Mouse (Mus musculus) stomach, postnatal 0 days (tissue): Measurements from ENCODE around the gene Cacna1h. TPM values are rescaled to one million over a fixed set of nuclear protein-coding genes. Genes with fewer than 3 reads are reported as not detected.

ENCODE experiments used
- ATAC-seq: fragments of 200-750 bp; cut with Nextera tagmentation; 2 replicates; pipeline ENCODE4 v1.8.0; 2017; ENCODE audit not compliant: low FRiP score, low TSS enrichment
- DNase-seq: peaks from one replicate; pipeline ENCODE4 v3.0.0-alpha.2; 2016; ENCODE audit warnings: low spot score
- H3K27ac ChIP-seq: fragments of 300-500 bp; sonication (generic); replicated peaks from 2 replicates; pipeline ENCODE4 v1.5.1; 2014; ENCODE audit warnings: mild to moderate bottlenecking, control low read depth
- H3K27me3 ChIP-seq: fragments of 300-500 bp; sonication (generic); 2 replicates; pipeline ENCODE4 v1.6.1; 2014; ENCODE audit warnings: low read length; ENCODE audit not compliant: control insufficient read depth, insufficient read depth
- H3K36me3 ChIP-seq: fragments of 300-500 bp; sonication (generic); 2 replicates; pipeline ENCODE4 v1.6.1; 2014; ENCODE audit warnings: low read length, mixed read lengths; ENCODE audit not compliant: control insufficient read depth, insufficient read depth
- H3K4me1 ChIP-seq: fragments of 300-500 bp; sonication (generic); replicated peaks from 2 replicates; pipeline ENCODE4 v1.6.1; 2014; ENCODE audit warnings: antibody characterized with exemption; ENCODE audit not compliant: control insufficient read depth, insufficient read depth
- H3K4me2 ChIP-seq: fragments of 300-500 bp; sonication (generic); replicated peaks from 2 replicates; pipeline ENCODE4 v1.6.1; 2014; ENCODE audit warnings: low read depth, mild to moderate bottlenecking, control low read depth, moderate library complexity
- H3K4me3 ChIP-seq: fragments of 300-500 bp; sonication (generic); 2 replicates; pipeline ENCODE4 v1.5.1; 2014; ENCODE audit warnings: low read depth, low read length, control low read depth
- H3K9ac ChIP-seq: fragments of 300-500 bp; sonication (generic); 2 replicates; pipeline ENCODE4 v1.6.1; 2014; ENCODE audit warnings: mild to moderate bottlenecking, low read length, control low read depth, mixed read lengths
- H3K9me3 ChIP-seq: fragments of 300-500 bp; sonication (generic); 2 replicates; pipeline ENCODE4 v1.6.1; 2016; ENCODE audit warnings: low read length; ENCODE audit not compliant: control insufficient read depth
- CTCF ChIP-seq: IDR thresholded peaks from 2 replicates; pipeline ENCODE4 v1.5.1; 2016; ENCODE audit warnings: antibody characterized with exemption, low read depth, mild to moderate bottlenecking, moderate library complexity
- EP300 ChIP-seq: optimal IDR thresholded peaks from 2 replicates; pipeline ENCODE3; 2016; ENCODE audit warnings: antibody characterized with exemption
- WGBS: fragments of 180-500 bp; shearing (Covaris S2); extraction: QIAGEN DNeasy Blood & Tissue Kit; methylation state at CpG from one replicate; pipeline ENCODE4 v1.1.7; 2014; 5-methylcytosine and 5-hydroxymethylcytosine counted together
- polyA plus RNA-seq: library from polyadenylated mRNA; unstranded; fragments of >200 nt; fragmentation: Nextera tagmentation; extraction: Ambion mirVana; gene quantifications from 2 replicates; pipeline ENCODE4 v1.2.1, GENCODE M21; 2015

Cacna1h gene
- polyA plus RNA-seq, 1 experiment from 2014 or later, result 1.5 TPM

GRCm38 (mm10) chr17:25404190-25404589, 29.4 kb downstream of the Cacna1h start:
- no peaks in the 10 kb centered on the region for H3K36me3 ChIP-seq
- H3K27me3 ChIP-seq, result no peaks in the 10 kb centered on the region
- DNase-seq (no peak), ATAC-seq (no peak)
- no peak overlapping the region for H3K9ac ChIP-seq
- H3K4me3 ChIP-seq, result no peak overlapping the region
- TF ChIP-seq EP300 (no peak), CTCF (no peak)
- 56% methylated on average over 3 of the region's 3 CpGs for WGBS
- H3K27ac ChIP-seq, result no peak overlapping the region
- H3K4me1 ChIP-seq, result peaks cover 3% of the 10 kb centered on the region
- H3K9me3 ChIP-seq, result no peaks in the 10 kb centered on the region
- no peak overlapping the region for H3K4me2 ChIP-seq

DNA sequence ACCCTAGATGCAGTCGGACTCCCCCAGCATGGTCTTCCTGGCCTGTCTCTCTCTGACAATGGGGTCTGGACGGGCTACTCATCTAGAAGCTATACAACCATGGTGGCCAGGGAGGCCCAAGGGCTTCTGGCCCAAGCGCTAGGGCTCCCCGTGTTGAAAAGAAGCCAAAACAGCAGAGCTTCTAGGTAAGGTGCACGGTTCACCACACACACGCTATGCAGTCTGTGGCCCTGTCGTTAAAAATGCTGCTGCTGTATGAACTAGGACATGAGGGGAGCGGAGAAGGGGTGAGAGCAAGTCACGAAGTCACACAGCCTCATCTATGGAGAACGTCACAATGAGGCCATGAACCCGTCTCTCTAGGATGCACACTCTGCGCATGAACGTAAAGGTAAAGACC, 31.4 kb downstream of the Cacna1h start:
- Histone ChIP-seq H3K27ac (no peak overlapping the region), H3K9me3 (no peaks in the 10 kb centered on the region), H3K4me3 (no peak overlapping the region), H3K36me3 (no peaks in the 10 kb centered on the region), H3K4me2 (no peak overlapping the region), H3K4me1 (peaks cover 3% of the 10 kb centered on the region), H3K9ac (no peak overlapping the region), H3K27me3 (no peaks in the 10 kb centered on the region)
- 85% methylated on average over 13 of the region's 13 CpGs for WGBS
- TF ChIP-seq EP300 (no peak), CTCF (no peak)
- ATAC-seq (no peak), DNase-seq (no peak)

DNA sequence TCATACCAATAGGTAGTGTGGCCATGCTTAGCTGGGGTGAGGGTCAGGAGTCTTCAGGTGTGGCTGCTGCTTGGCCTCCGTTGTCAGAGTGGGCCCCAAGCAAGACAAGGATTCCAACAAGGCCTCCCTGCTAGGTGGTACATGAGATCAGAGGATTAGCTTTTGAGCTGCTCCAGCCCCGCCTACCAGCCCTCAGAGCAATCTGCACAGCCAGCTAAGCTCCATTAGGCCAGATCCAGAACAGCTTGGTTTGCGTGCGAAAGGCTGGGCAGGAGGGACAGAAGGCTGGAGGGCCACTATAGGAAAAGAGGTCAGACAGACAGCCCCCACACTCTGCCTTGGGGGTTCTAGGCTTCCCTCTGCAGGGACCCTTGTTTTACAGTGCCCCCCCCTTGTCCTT, 32.1 kb downstream of the Cacna1h start:
- 45% methylated on average over 4 of the region's 4 CpGs for WGBS
- TF ChIP-seq EP300 (no peak), CTCF (no peak)
- no peaks in the 10 kb centered on the region; the same call in 1 of the 2 replicates for H3K36me3 ChIP-seq
- H3K9me3 ChIP-seq, result no peaks in the 10 kb centered on the region
- ATAC-seq (no peak), DNase-seq (no peak)
- no peak overlapping the region for H3K4me3 ChIP-seq
- peaks cover 3% of the 10 kb centered on the region for H3K4me1 ChIP-seq
- H3K27ac ChIP-seq, result no peak overlapping the region
- no peaks in the 10 kb centered on the region for H3K27me3 ChIP-seq
- H3K4me2 ChIP-seq, result no peak overlapping the region
- H3K9ac ChIP-seq, result no peak overlapping the region

DNA sequence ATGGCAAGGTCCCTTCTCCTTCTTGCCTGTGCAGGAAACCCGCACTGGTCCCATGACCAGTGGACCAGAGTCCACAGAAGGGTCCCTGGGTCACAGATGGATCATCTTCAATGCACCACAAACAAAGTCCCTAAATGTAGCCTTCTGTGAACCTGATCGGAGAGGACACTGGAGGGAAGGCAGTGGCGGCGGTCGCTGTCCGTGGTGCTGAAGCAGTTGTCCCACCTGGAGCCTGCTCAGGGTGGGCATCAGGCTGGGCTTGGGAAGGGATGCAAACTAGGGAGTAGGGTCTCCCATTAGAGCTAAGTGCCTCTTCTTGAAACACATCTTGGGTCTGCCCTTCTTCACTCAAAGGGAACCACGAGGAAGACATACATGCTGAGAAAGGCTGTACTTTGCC, 33.1 kb downstream of the Cacna1h start:
- DNase-seq (peak; percentile 58), ATAC-seq (no peak)
- Histone ChIP-seq H3K4me2 (no peak overlapping the region), H3K9ac (no peak overlapping the region), H3K9me3 (no peaks in the 10 kb centered on the region), H3K4me1 (peaks cover 3% of the 10 kb centered on the region), H3K27me3 (no peaks in the 10 kb centered on the region), H3K36me3 (no peaks in the 10 kb centered on the region; the same call in 1 of the 2 replicates), H3K27ac (no peak overlapping the region), H3K4me3 (no peak overlapping the region)
- TF ChIP-seq EP300, result no peak
- no peak for TF ChIP-seq CTCF
- 9% methylated on average over 7 of the region's 7 CpGs for WGBS

- ATAC-seq, result no peak; the same call in 1 of the 2 replicates
- H3K4me1 ChIP-seq, result no peaks in the 10 kb centered on the region
These were observed 35.1 kb downstream of the Cacna1h start for GRCm38 (mm10) chr17:25398520-25398838.

GRCm38 (mm10) chr17:25397804-25398519, 35.6 kb downstream of the Cacna1h start:
- Histone ChIP-seq H3K4me1 (no peaks in the 10 kb centered on the region), H3K27me3 (no peaks in the 10 kb centered on the region), H3K9ac (no peak overlapping the region), H3K36me3 (no peaks in the 10 kb centered on the region; the same call in 1 of the 2 replicates), H3K27ac (no peak overlapping the region), H3K9me3 (no peaks in the 10 kb centered on the region), H3K4me2 (no peak overlapping the region), H3K4me3 (no peak overlapping the region)
- peak; percentile 84 for DNase-seq
- TF ChIP-seq EP300 (no peak), CTCF (peak; percentile 99)
- WGBS, result 33% methylated on average over 14 of the region's 14 CpGs
- ATAC-seq, result peak; percentile 34; the same call in 1 of the 2 replicates

More at GRCm38 (mm10) chr17:25398520-25398838, 35.1 kb downstream of the Cacna1h start:
- H3K4me2 ChIP-seq, result no peak overlapping the region
- no peak for TF ChIP-seq EP300
- TF ChIP-seq CTCF, result no peak
- H3K36me3 ChIP-seq, result no peaks in the 10 kb centered on the region; the same call in 1 of the 2 replicates
- H3K9ac ChIP-seq, result no peak overlapping the region
- WGBS, result 77% methylated on average over 13 of the region's 13 CpGs
- no peaks in the 10 kb centered on the region for H3K27me3 ChIP-seq
- H3K27ac ChIP-seq, result no peak overlapping the region
- no peak for DNase-seq
- no peaks in the 10 kb centered on the region for H3K9me3 ChIP-seq
- H3K4me3 ChIP-seq, result no peak overlapping the region
